Mouse (Mus musculus): ENCODE measurements at regions not wholly inside any gene's neighbourhood (a gene's known extent, or its start where the extent isn't known, plus 50 kb on each side); places are given as distances from the start of the nearest gene placed in this dataset.

DNA sequence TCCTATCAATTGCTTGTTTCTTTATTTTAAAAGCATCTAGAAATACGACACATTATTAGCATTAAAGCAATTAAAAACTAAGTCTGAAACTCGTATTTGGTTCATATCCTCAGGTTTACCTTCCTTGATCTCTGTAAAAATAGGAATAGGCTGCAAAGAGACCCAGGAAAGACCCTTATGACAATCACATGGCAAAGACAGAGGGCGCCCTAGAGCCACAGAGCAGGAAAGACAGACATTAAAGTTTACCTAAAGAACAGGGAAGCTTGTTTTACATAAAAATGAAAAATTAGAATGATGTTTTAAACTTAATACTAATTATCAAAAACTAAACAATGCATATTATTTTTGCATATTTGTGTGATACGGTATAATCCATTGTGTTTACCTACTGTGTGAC is 153.2 kb downstream of the Usp25 start:
- DNase-seq: peak; percentile 35

DNA sequence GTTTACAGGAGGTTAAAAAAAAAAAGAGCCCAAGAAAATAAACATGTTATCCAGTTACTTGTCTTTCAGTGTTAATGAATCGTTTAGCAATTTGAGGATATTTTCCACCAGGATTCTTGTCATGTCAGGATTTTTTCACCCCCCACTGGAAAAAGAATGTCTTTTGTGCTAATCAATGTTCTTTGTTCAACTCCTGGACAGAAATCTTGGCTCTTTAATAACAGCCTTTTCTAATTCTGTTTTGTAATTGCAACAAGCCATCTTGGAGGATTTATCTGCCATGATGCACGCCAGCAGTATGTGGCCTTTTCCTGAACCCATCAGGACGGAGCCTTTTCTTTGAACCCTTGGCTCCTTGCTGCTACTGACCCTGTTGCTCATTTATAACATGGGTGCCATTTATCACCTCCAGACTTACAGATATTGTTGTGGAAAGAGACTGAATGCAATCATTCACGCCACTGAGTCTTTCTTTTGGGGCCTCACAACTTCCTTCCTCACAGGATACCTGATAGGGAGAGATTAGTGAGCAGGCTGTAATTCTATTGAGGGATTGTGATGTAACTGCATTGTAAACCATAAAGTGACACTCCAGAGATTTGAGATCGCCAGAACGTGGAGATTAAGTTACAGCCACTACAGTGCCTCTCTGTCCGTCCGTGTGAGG is 159.7 kb downstream of the Usp25 start:
- DNase-seq: peak; percentile 13

DNA sequence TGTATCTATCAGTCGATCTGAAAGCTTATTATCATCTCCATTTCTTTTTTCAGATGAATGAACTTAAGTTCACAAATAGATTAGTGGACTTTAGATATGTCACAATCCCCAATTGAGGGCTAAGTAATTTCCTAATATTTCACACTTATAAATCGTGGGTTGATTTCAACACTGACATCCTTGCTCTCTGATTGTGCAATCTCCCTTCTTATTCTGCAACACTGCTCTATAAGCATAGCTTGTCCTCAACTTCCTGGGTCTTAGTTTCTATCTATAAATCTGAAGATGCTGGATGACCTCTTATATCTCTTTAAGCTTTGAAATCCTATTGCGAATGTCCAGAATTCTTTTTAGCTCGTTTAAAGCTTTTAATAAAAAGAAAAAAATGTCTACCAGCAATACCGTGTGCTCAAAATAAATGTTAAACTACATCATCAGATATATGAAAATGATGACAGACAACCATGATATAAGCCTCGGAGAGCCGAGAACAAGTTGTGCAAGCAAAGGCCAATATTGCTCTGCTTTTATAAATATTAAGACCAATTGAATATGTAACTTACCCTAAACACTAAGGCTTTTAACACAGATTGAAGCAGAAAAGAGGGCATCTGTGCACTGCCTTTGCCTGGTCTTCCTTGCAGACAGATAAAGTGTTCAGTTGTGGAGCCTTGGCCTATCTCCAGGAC is 161.4 kb downstream of the Usp25 start:
- DNase-seq: no peak

- DNase-seq: no peak
Measured at GRCm38 (mm10) chr16:77180990-77181389, 167.5 kb downstream of the Usp25 start.

Data from kidney, adult 18-20 months (tissue).